Mouse (Mus musculus) CD4-positive, CD25-positive, alpha-beta regulatory T cell, adult 2 months (primary cell): ENCODE results near the gene Fam45a.

Experiments used
- DNase-seq: peaks from one replicate; pipeline ENCODE4 v3.0.0-alpha.2; 2012; ENCODE audit warnings: low read depth, low spot score

Fam45a gene

GRCm38 (mm10) chr19:60811098-60812035 is at the start of gene Fam45a:
Gene Fam45a (plus strand): TSS chr19:60811585.
- peak; percentile 97 for DNase-seq

- DNase-seq = no peak
These were observed 38.0 kb upstream of the Fam45a start for GRCm38 (mm10) chr19:60773366-60773765.

GRCm38 (mm10) chr19:60782034-60782433 is 29.4 kb upstream of the Fam45a start:
- DNase-seq = no peak

- DNase-seq = no peak
These were observed 26.7 kb upstream of the Fam45a start for GRCm38 (mm10) chr19:60784712-60785111.

- no peak for DNase-seq
These were observed 23.8 kb upstream of the Fam45a start for GRCm38 (mm10) chr19:60787465-60788150.

GRCm38 (mm10) chr19:60788214-60788960 is 23.0 kb upstream of the Fam45a start:
- DNase-seq = no peak

- DNase-seq = peak; percentile 25
These were observed 21.9 kb upstream of the Fam45a start for GRCm38 (mm10) chr19:60789452-60789851.

GRCm38 (mm10) chr19:60789919-60790506 is 21.4 kb upstream of the Fam45a start:
- peak; percentile 71 for DNase-seq

GRCm38 (mm10) chr19:60790551-60791161 is 20.7 kb upstream of the Fam45a start, which contains the start of gene Eif3a:
Gene Eif3a (minus strand): TSS chr19:60790658.
- DNase-seq = peak; percentile 96

- no peak for DNase-seq
These were observed 20.2 kb upstream of the Fam45a start for GRCm38 (mm10) chr19:60791164-60791563.

GRCm38 (mm10) chr19:60793170-60793707 is 18.1 kb upstream of the Fam45a start:
- DNase-seq = no peak

- DNase-seq = no peak
These were observed 16.1 kb upstream of the Fam45a start for GRCm38 (mm10) chr19:60795244-60795643.

GRCm38 (mm10) chr19:60797415-60797814 is 14.0 kb upstream of the Fam45a start:
- DNase-seq = no peak

GRCm38 (mm10) chr19:60799867-60800569 is 11.4 kb upstream of the Fam45a start:
- no peak for DNase-seq

GRCm38 (mm10) chr19:60804903-60805302 is 6.5 kb upstream of the Fam45a start:
- no peak for DNase-seq

GRCm38 (mm10) chr19:60809927-60810326 is 1.5 kb upstream of the Fam45a start:
- no peak for DNase-seq

GRCm38 (mm10) chr19:60812036-60812389 is 628 bp downstream of the Fam45a start:
- DNase-seq = no peak

GRCm38 (mm10) chr19:60813133-60813532 is 1.7 kb downstream of the Fam45a start:
- DNase-seq = no peak

- no peak for DNase-seq
These were observed 7.3 kb downstream of the Fam45a start for GRCm38 (mm10) chr19:60818677-60819076.

GRCm38 (mm10) chr19:60837747-60838146 is 26.4 kb downstream of the Fam45a start:
- peak; percentile 88 for DNase-seq
